Mouse (Mus musculus): ENCODE results near the gene Adssl1. TPM values are rescaled to one million over a fixed set of nuclear protein-coding genes. Genes with fewer than 3 reads are reported as not detected.

The Adssl1 gene
- polyA plus RNA-seq, 1 experiment from 2014 or later: 4.9 TPM

DNA sequence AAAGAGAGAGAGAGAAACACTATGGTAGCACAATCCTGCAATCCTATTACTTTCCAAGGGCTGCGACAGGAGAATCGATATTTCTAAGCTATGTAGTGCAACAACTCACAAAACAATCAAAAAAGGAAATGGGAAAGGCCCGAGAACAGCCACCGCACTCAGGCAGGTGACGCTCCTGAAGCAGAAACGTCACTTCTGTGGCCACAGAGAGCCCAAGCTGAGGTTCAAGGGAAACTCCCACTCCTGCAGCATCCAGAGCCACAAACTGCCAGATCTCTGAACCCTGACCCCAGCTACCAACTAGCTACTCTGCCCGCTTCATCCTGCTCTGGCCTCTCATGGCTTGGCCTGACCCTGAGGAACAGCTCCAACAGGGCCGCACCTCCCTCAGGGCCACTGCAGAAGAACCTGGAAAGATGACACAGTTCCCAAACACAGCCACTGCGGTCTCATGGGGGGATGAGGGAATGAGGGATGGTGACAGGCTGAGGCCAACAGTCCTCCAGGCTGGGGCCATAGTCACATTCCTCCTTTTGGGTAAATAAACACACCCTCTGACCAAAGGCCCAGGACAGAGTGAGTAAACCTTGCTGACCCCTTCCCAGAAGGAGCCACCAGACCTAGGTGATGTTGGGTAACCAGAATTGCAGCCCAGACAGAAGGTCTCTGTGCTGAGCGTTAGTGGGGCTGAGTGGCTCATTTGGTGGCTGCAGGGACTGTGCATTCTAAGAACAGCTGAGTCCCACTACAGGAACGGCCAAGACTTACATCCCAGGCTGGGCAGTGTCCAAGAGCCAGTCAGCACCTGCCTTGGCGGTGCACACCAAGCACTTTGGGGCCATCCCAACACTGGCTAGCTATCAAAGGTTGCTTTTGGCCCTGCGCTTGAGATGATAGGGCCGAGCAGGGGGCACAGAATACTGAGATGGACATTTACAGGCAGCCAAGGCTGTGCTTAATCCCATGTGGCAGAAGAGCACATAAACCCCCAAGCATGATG, 32.4 kb upstream of the Adssl1 start:
- Histone ChIP-seq H3K27ac (no peak overlapping the region; the same call in 1 of the 2 replicates), H3K9me3 (no peaks in the 10 kb centered on the region), H3K4me1 (peaks cover 33% of the 10 kb centered on the region), H3K27me3 (ENCODE audit: poor library complexity, severe bottlenecking) (peaks cover 61% of the 10 kb centered on the region), H3K36me3 (replicated peaks) (no peaks in the 10 kb centered on the region), H3K4me3 (no peak overlapping the region; the same call in 1 of the 2 replicates)
- no peak for DNase-seq (ENCODE audit: extremely low spot score, low spot score)
- WGBS: 82% methylated on average over 14 of the region's 14 CpGs

- no peaks in the 10 kb centered on the region for H3K9me3 ChIP-seq
- peaks cover 45% of the 10 kb centered on the region for H3K4me1 ChIP-seq
- under 1% methylated on average over 55 of the region's 60 CpGs for WGBS
- peak; percentile 70 for DNase-seq (ENCODE audit: extremely low spot score, low spot score)
- H3K36me3 ChIP-seq (replicated peaks): no peaks in the 10 kb centered on the region
- H3K27ac ChIP-seq: peak within 1 kb of the TSS; percentile 81
- peaks cover 61% of the 10 kb centered on the region for H3K27me3 ChIP-seq (ENCODE audit: poor library complexity, severe bottlenecking)
- H3K4me3 ChIP-seq: peak within 1 kb of the TSS; percentile 65
Measured at GRCm38 (mm10) chr12:112588426-112589256, 31.2 kb upstream of the Adssl1 start, which contains the start of gene Inf2. Gene Inf2, plus strand, starts transcription at chr12:112588784.

- 68% methylated on average over 8 of the region's 8 CpGs for WGBS
- H3K27me3 ChIP-seq (ENCODE audit: poor library complexity, severe bottlenecking): peaks cover 61% of the 10 kb centered on the region
Measured at GRCm38 (mm10) chr12:112589491-112590191, 30.2 kb upstream of the Adssl1 start.

DNA sequence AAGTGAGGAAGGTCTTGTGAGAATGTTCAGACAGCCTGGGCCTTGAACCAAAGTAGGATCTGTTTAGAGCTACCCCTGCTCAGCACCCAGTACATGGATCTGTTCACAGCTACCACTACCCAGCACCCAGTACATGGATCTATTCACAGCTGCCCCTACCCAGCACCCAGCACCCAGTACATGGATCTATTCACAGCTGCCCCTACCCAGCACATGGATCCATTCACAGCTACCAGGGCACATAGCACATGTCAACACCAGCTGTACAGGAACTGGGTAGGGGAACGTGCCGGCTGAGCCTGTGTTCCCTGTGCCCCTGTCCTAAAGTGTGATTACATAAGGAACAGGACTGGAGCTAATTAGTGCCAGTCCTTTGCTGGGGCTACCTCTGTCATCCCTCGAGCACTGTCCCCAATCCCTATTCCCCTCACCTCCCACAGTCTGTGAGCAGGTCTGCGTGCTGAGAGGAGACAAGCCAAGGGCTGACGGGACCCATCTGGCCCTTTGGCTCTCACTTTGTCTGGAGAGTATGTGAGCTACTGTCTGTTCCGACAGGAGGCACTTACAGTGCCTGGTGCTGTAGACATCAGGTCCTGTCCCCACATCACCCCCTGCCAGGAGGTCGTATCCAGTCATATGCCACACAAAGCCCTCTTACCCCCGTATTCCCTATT, 29.1 kb upstream of the Adssl1 start:
- Histone ChIP-seq H3K4me1 (peaks cover 64% of the 10 kb centered on the region), H3K27ac (no peak overlapping the region), H3K4me3 (no peak overlapping the region), H3K36me3 (replicated peaks) (no peaks in the 10 kb centered on the region), H3K27me3 (ENCODE audit: poor library complexity, severe bottlenecking) (peaks cover 57% of the 10 kb centered on the region), H3K9me3 (no peaks in the 10 kb centered on the region)
- DNase-seq (ENCODE audit: extremely low spot score, low spot score): no peak
- whole genome bisulfite sequencing: 86% methylated on average over 8 of the region's 8 CpGs

More at GRCm38 (mm10) chr12:112589491-112590191, 30.2 kb upstream of the Adssl1 start:
- H3K9me3 ChIP-seq: no peaks in the 10 kb centered on the region
- no peak overlapping the region for H3K27ac ChIP-seq
- DNase-seq (ENCODE audit: extremely low spot score, low spot score): no peak
- peaks cover 55% of the 10 kb centered on the region for H3K4me1 ChIP-seq
- no peaks in the 10 kb centered on the region for H3K36me3 ChIP-seq (replicated peaks)
- H3K4me3 ChIP-seq: peak overlapping the region; percentile 65

DNA sequence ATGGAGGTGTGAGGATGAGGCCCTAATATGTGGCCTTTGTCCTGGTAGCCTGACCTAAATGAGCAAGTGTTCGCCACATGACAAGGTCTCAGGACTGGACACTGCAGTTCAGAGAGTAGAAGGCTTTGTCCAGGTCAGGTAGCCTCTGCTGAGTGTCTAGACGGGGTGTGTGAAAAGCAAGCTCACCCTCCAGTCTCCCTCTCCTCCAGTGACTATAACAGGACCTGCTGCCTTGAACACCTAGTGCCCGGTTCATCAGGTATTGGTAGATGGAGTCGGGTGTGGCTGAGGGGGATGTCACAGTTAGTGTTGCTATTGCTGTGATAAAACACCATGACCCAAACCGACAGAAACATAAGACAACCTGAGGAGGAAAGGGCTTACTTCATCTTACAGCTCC, 28.6 kb upstream of the Adssl1 start:
- no peak for DNase-seq (ENCODE audit: extremely low spot score, low spot score)
- H3K36me3 ChIP-seq (replicated peaks): no peaks in the 10 kb centered on the region
- H3K4me1 ChIP-seq: peaks cover 63% of the 10 kb centered on the region
- H3K4me3 ChIP-seq: no peak overlapping the region
- WGBS: 87% methylated on average over 5 of the region's 5 CpGs
- peaks cover 52% of the 10 kb centered on the region for H3K27me3 ChIP-seq (ENCODE audit: poor library complexity, severe bottlenecking)
- no peaks in the 10 kb centered on the region for H3K9me3 ChIP-seq
- no peak overlapping the region for H3K27ac ChIP-seq

DNA sequence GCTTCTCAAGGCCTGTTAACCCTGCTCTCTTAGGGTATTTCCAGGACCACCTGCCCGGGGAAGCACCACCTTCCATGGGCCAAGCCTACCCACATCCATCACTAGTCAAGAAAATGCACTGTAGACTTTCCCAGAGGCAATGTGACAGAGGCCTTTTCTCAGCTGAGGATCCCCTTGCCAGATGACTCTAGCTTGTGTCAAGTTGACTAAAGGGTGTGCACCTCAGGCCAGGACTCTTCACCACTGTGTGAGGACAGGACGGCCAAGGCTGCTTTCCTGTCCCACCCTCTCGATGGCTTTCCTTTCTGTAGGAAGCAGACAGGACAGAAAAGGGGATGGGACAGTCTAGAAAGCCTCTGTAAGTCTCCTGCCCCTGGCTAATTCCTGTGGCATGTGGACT, 28.1 kb upstream of the Adssl1 start:
- Histone ChIP-seq H3K27me3 (ENCODE audit: poor library complexity, severe bottlenecking) (peaks cover 47% of the 10 kb centered on the region), H3K4me1 (peaks cover 61% of the 10 kb centered on the region)
- 90% methylated on average over 3 of the region's 3 CpGs for WGBS

DNA sequence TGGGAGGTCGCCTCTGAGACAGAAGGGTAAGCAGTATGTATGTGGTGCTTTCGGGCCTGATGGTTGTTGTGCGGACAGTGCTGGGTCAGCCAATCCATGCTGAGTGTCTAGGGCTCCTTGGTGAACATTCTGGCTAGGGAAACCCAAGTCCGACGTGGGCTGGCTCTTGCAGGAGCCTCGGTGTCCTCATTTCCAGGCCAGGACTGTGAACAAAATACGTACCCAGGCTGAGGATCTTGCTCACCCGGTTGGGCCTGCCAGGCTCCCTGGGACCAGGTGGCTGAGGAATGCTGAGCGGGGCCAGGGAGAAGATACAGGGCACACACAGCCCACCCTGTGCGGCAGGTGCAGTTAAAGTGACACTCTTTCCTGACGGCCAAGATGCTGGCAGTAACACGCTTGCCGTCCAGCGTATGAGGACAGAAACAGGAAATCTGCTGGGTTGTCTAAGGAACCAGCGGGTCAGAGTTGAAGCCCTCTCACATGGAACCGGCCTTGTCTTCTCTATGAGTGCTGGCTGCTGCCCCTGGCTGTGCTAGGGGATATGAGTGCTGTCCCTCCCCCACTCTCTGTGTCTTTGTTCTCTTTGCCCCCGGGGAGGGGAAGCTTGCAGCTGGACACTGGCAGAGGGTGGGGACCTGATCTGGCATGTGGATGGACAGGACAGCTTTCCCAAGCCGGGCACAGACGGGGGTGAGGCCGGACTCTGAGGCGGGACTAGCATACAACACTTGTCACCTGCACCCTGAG, 26.7 kb upstream of the Adssl1 start:
- peaks cover 33% of the 10 kb centered on the region for H3K27me3 ChIP-seq (ENCODE audit: poor library complexity, severe bottlenecking)
- H3K9me3 ChIP-seq: no peaks in the 10 kb centered on the region
- no peak overlapping the region for H3K4me3 ChIP-seq
- no peak for DNase-seq (ENCODE audit: extremely low spot score, low spot score)
- H3K4me1 ChIP-seq: peaks cover 49% of the 10 kb centered on the region
- WGBS: 76% methylated on average over 21 of the region's 21 CpGs
- H3K27ac ChIP-seq: peak overlapping the region; percentile 48; the same call in 1 of the 2 replicates
- no peaks in the 10 kb centered on the region for H3K36me3 ChIP-seq (replicated peaks)

More for the DNA sequence above, 28.1 kb upstream of the Adssl1 start:
- Histone ChIP-seq H3K9me3 (no peaks in the 10 kb centered on the region), H3K4me3 (no peak overlapping the region), H3K36me3 (replicated peaks) (no peaks in the 10 kb centered on the region), H3K27ac (no peak overlapping the region)
- no peak for DNase-seq (ENCODE audit: extremely low spot score, low spot score)

- Histone ChIP-seq H3K4me3 (no peak overlapping the region), H3K4me1 (peaks cover 45% of the 10 kb centered on the region), H3K9me3 (no peaks in the 10 kb centered on the region), H3K27me3 (ENCODE audit: poor library complexity, severe bottlenecking) (peaks cover 22% of the 10 kb centered on the region), H3K36me3 (replicated peaks) (no peaks in the 10 kb centered on the region), H3K27ac (peak overlapping the region; percentile 48; the same call in 1 of the 2 replicates)
- DNase-seq (ENCODE audit: extremely low spot score, low spot score): no peak
- 79% methylated on average over 16 of the region's 16 CpGs for WGBS
Measured at GRCm38 (mm10) chr12:112593951-112594915, 25.6 kb upstream of the Adssl1 start.

DNA sequence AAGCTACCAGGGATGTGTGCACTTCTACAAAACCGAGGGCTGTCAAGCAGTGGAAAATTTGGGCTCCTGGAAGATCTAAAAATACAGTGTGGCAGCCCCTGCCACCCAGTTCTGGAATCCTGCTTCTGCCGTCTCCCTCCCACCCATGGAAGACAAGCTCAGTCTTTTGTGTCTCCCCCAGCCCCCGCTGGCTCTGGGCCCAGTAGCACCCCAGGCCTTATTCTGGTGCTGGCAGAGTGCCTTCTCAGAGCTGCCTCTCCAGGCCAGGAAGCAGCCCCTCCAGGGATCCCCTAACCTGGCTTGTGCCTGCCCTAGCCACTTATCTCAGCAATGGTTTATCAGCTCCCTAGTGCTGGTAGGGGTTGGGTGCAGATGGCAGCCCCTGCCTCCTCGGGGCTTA, 24.9 kb upstream of the Adssl1 start:
- DNase-seq (ENCODE audit: extremely low spot score, low spot score): no peak
- Histone ChIP-seq H3K9me3 (no peaks in the 10 kb centered on the region), H3K4me3 (no peak overlapping the region), H3K27me3 (ENCODE audit: poor library complexity, severe bottlenecking) (peaks cover 15% of the 10 kb centered on the region), H3K36me3 (replicated peaks) (no peaks in the 10 kb centered on the region), H3K27ac (0 out of 2 replicates have a peak overlapping the region, but pooled peaks have one; percentile 2), H3K4me1 (peaks cover 47% of the 10 kb centered on the region)
- WGBS: 66% methylated on average over 4 of the region's 4 CpGs

- no peak overlapping the region for H3K4me3 ChIP-seq
- 66% methylated on average over 4 of the region's 4 CpGs for WGBS
- no peak for DNase-seq (ENCODE audit: extremely low spot score, low spot score)
- H3K36me3 ChIP-seq (replicated peaks): no peaks in the 10 kb centered on the region
- peaks cover 50% of the 10 kb centered on the region for H3K4me1 ChIP-seq
- peaks cover 8% of the 10 kb centered on the region for H3K27me3 ChIP-seq (ENCODE audit: poor library complexity, severe bottlenecking)
- H3K27ac ChIP-seq: no peak overlapping the region
- no peaks in the 10 kb centered on the region for H3K9me3 ChIP-seq
Measured at GRCm38 (mm10) chr12:112595626-112596025, 24.2 kb upstream of the Adssl1 start.
